Mouse (Mus musculus): ENCODE results near the gene Srrm2.

Gene Srrm2

GRCm38 (mm10) chr17:23790269-23791078 lies at the start of gene Srrm2:
Gene Srrm2 (plus strand): TSS chr17:23790532.
- DNase-seq (ENCODE audit: low read depth, low spot score), result peak; percentile 17

DNA sequence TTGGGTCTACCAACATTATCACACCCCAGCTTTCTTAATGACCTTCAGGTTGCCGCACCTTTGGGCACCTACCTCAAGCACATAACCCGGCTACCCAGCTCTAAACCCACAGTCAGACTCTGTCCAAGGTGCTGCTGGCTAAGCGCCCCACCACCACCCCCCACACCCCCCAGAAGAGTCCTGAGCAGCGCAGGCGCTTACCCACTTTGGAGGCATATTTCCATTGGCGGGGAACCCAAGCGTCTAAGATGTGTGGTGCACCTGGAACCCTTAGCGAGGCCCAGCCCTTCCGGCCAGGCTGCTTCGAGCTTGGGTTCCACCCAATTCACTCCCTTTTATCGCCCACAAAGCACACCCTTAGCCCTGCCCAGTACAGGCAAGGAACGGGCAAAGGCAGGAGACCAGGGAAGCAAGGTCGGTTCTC lies 49.7 kb upstream of the Srrm2 start, which contains the start of gene Paqr4:
TSS of gene Paqr4 (minus strand) at position 270 of the 424 bp plus-strand sequence.
- DNase-seq (ENCODE audit: low read depth, low spot score), result no peak

GRCm38 (mm10) chr17:23741359-23742209 lies 48.7 kb upstream of the Srrm2 start:
- DNase-seq (ENCODE audit: low read depth, low spot score), result no peak

- DNase-seq (ENCODE audit: low read depth, low spot score), result peak; percentile 53
These were observed 48.0 kb upstream of the Srrm2 start for GRCm38 (mm10) chr17:23742210-23742793.

DNA sequence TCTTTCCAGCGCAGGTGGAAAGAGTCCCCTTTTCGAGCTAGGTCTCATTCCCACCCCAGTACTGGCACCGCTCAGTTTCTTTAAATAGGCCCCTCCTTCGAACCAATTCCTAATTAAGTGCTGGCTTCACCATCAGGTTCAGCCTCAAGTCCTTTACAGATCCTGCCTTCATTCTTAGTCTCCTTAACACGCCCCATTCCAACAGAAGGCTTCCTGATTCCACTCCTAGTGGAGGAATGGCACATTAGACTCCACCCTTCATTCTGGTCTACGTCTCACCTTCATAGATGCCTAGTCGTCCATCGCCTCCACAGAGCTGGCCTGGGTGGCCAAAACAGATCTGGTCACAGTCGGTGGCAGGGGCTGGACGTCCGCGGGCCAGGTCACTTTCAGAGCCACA lies 47.4 kb upstream of the Srrm2 start:
- peak; percentile 69 for DNase-seq (ENCODE audit: low read depth, low spot score)

DNA sequence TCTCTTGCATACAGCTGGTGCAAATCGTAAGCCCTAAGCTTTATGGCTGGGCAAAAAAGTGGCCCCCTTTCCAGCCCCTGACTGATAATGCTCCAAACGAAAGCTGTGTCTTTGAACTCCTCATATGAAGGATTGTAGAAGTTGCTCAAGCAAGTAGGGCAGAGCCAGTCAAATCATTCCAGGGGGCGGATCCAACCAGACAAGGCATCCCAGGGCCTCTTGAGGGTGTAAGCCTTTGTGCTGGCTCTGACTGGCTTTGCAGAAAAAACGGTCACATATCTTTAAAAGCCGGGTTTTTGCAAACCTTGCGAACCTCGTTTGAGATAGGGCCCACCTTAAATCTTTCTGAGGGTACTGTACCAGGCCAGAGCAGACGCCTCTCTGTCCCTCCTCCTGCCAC lies 46.3 kb upstream of the Srrm2 start:
- no peak for DNase-seq (ENCODE audit: low read depth, low spot score)

DNA sequence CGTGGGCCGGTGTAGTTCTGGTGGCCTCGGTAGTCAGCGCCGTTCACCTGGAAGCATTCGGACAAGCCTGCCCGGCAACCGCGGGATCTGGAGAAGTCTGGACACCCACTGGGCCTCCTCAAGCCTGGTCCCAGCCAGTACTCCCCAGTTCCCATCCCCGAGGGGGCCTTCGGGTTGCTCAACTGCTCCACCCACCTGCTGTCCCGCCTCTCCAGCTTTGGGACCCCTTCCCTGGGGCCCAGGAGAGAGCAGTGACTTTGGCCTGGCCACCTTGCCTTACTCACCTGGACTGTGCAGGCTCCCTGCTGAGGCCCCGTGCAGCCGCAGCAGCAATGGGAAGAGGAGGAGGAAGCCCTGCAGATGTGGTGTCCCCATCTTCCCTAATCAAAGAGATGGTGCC lies 45.7 kb upstream of the Srrm2 start:
- no peak for DNase-seq (ENCODE audit: low read depth, low spot score)

GRCm38 (mm10) chr17:23745301-23746251 lies 44.8 kb upstream of the Srrm2 start, which contains the start of gene Kremen2:
Gene Kremen2 (minus strand): TSS chr17:23745833.
- DNase-seq (ENCODE audit: low read depth, low spot score), result peak; percentile 45

DNA sequence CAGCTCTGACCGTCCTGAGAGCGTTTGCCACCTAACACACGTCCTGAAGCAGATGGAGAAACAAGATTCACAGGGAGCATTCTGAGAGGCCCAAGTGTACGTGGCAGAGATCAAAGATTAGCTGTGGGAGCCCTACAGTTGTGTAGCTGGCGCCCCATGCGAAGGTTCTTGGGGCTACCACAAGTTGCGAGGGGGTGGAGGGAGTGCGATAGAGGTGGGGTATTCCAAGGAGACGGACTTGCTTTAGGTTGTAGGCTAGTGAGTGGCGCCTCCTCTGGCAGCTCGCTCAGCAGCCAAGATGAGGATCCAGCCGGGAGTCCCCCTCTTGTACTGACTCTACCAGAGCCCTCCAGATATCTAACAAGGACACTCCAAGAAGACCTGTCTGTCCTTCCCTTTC lies 44.0 kb upstream of the Srrm2 start:
- DNase-seq (ENCODE audit: low read depth, low spot score), result peak; percentile 77

GRCm38 (mm10) chr17:23746767-23747166 lies 43.6 kb upstream of the Srrm2 start:
- no peak for DNase-seq (ENCODE audit: low read depth, low spot score)

DNA sequence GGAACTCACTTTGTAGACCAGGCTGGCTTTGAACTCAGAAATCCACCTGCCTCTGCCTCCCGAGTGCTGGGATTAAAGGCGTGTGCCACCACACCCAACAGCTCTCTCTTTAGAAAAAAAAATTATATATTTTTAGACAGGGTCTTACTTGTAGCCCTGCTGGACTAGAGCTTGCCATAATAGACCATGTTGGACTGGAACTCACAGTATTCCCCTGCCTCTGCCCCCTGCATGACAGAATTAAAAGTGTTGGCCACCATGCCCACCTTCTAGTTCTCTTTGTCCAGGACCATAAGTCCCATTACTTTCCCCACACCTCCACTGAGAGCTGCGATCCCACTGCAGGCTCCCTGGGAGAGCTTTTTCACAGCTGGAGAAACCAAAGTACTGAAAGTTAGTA lies 42.9 kb upstream of the Srrm2 start:
- no peak for DNase-seq (ENCODE audit: low read depth, low spot score)

DNA sequence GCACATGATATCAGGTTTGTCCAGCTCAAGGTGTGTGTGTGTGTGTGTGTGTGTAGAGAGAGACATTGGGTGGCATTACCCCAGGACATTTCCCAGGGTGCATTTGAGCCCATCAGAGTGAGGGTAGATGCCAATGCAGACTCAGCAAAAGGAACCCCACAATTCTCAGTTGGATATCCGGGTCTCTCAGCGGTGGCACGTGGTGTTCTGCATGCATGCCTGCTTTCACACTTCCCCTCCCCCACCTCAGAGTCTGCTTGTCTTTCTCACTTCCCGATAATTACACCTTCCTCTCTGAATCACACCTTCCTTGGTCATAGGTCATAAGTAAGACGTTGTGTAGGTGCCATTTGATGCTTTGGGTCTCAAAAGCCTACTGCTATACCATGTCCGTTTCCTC lies 42.3 kb upstream of the Srrm2 start:
- DNase-seq (ENCODE audit: low read depth, low spot score), result no peak

DNA sequence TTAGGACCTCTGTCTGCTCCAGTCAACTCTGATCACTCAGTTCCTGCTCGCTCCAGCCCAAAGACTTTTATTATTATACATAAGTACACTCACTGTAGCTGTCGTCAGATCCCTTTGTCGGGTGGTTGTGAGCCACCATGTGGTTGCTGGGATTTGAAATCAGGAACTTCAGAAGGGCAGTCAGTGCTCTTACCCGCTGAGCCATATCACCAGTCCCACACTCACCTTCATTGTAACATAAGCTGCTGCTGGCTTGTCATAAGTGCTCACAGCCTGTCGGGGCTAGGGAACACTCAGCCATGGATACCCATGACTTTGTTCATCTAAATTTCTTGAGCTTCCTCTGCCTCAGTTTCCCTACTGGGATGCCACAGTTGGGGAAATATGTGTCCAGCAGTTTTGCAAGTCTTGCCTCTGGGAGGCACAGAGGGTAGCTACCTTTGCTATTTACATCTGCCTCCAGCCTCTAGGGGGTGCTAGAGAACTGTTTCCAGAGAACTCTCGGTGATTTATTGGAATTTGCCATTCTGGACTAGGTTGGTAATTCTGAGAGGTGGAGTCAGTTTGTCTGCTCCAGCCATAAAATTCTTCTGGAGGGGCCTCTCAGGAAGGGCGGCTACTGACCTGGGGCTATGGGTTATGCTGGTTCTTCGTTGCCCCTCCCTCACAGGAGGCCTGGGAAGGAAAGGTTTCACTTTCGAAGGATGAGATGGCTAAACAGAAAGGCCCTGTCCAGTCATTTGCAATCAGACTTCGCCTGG lies 41.5 kb upstream of the Srrm2 start:
- peak; percentile 93 for DNase-seq (ENCODE audit: low read depth, low spot score)

GRCm38 (mm10) chr17:23749400-23750191 lies 40.7 kb upstream of the Srrm2 start:
- DNase-seq (ENCODE audit: low read depth, low spot score), result no peak

GRCm38 (mm10) chr17:23755689-23756088 lies 34.6 kb upstream of the Srrm2 start:
- DNase-seq (ENCODE audit: low read depth, low spot score), result no peak

DNA sequence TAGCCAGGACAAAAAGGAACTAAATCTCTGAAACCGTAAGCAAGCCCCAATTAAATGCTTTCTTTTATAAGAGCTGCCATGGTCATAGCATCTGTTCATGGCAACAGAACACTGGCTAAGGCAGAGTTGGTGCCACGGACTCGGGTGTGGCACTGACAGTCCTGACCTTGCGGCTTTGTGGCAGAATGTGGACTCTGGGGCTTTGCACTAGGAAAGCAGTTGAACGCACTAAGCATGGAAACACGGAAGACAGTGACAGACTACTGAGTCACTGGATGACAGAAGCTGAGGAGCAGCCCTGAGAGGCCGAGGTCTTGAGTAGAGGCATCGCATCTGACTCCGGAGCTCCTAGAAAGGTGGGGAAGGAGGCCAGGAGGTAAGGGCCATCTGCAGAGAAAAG lies 32.8 kb upstream of the Srrm2 start:
- DNase-seq (ENCODE audit: low read depth, low spot score), result no peak

GRCm38 (mm10) chr17:23758801-23759200 lies 31.5 kb upstream of the Srrm2 start:
- peak; percentile 87 for DNase-seq (ENCODE audit: low read depth, low spot score)

DNA sequence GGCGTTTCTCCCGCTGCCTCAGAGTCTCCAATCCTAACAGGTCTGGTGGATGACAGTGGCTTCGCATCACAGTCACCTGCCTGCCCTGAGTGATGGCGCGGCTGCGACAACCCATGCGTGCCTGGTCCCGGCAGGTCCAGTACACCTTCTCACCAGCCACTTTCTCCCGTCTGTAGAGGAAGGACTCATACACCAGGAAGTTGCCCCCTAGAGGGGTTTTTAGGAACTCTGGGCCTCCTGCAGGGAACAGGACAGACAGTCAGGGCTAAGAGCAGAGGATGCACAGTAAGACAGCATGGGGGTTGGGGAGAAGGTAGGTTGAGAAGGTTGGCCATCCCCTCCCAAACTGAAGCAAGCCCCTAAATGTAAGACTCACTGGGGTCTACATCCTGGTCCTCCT lies 30.1 kb upstream of the Srrm2 start:
- peak; percentile 63 for DNase-seq (ENCODE audit: low read depth, low spot score)

- DNase-seq (ENCODE audit: low read depth, low spot score), result no peak
These were observed 29.2 kb upstream of the Srrm2 start for GRCm38 (mm10) chr17:23761155-23761554.

All from R1 (cell line).